Mouse (Mus musculus): ENCODE measurements around the gene Elk4. TPM values are rescaled to one million over a fixed set of nuclear protein-coding genes. Genes with fewer than 3 reads are reported as not detected.
A peak's percentile ranks its signal among the peaks of the same experiment; 100 is the strongest.

The Elk4 gene
- total RNA-seq, 2 experiments from 2014 or later, result 54.4 to 59.1 TPM

- no peak for DNase-seq (ENCODE audit: low spot score in 2 of 2)
Measured at GRCm38 (mm10) chr1:132011785-132012184, 4.4 kb downstream of the Elk4 start.

- DNase-seq (ENCODE audit: low spot score in 2 of 2), result no peak
Measured at GRCm38 (mm10) chr1:132012861-132013260, 5.5 kb downstream of the Elk4 start.

DNA sequence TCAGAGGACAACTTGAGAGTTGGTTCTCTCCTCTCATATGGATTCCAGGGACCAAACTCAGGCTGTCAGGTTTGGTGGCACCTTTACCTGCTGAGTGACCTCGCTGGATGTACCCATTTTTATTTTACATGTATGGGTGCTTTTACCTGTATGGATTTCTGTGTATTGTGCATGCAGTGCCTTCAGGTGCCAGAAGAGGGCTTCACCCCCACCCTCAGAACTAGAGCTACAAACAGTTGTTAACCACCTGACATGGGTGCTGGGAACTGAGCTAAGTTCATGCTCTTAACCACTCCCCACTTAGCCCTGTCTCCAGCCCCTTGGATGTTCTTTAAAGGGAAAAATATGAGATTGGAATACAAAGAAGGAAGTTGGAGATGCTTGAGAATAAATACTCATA, 7.4 kb downstream of the Elk4 start:
- DNase-seq (ENCODE audit: low spot score in 2 of 2), result no peak

DNA sequence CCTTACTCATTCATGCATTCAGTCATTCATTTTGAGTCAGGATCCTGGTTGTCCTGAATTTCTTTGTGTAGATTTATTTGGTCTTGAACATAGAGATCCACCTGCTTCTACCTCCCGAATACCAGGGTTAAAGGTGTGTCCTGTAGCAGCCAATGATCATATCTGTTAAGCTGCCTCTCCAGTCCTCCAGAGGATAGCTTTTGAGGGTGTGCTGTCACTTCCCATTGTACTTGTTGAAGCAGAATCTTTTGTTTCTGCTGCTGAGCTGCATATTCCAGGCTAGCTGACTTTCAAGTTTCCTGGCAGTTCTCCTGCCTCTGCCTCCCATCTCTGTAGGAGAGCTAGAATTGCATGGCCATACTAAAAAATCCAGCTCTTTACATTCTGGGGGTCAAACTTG, 9.3 kb downstream of the Elk4 start:
- DNase-seq (ENCODE audit: low spot score in 2 of 2), result no peak

DNA sequence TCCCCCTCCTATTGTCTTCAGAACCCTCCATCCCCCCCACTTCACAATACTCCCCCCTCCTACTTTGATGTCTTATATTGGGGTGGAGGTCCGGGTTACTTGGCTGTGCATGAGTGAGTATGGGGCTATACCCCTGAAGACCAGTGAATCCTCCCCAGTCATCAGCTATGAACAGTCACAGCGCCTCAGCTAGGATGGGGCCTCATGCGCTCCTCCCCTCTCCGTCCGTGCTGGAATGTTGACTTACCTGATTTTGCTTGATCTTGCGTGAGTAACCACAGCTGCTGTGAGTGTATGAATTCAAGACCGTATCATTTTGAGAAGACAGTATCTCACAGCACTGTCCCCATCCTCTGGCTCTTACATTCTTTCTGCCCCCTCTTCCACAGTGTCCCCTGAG, 12.5 kb downstream of the Elk4 start:
- no peak for DNase-seq (ENCODE audit: low spot score in 2 of 2)

- DNase-seq (ENCODE audit: low spot score in 2 of 2), result no peak
Measured at GRCm38 (mm10) chr1:132022107-132022506, 14.7 kb downstream of the Elk4 start.

DNA sequence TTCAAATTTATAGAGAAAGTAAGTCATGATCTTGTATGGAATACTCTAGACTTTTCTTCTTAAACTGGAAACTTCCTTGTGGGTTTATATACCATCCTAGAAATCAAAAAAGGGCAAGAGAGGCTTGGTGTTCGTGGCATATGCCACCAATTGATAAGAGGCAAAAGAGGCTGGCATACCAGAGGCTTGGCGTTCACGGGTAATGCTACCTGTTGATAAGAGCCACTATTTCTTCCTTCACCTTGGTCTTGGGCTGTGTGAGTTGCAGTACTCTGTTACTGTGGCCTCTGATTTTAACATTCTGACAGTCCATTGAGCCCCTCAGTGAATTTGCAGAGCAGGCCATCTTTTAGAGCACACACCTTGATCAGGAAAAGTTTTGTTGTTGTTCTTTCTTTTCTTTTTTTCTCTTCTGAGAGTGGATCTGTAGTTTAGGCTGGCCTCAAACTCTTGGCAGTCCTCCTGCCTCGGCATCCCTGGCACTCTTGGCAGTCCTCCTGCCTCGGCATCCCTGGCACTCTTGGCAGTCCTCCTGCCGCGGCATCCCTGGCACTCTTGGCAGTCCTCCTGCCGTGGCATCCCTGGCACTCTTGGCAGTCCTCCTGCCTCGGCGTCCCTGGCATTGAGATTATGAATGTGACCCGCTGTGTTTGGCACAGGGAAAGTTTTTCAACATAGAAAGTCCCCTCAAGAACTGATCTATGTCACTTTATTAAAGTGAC, 19.7 kb downstream of the Elk4 start:
- no peak for DNase-seq (ENCODE audit: low spot score in 2 of 2)

DNA sequence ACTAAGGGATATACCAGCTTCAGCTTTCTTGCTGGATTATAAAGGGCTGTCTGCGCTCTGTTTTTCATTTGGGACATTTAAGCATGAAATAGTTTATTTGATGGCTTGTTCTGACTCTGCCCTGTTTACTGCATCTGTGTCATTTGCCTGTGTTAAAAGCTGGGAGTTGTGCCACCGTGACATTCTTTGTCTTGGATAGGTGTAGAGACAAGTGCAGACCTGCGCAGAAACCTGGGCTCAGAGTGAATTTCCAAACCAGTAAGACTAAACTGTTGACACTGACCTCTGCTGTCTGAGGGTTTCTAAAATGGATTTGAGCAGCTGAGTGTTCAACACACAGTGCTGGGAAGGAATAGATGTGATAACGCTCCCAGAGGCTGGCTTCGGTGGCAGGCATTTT, 20.6 kb downstream of the Elk4 start:
- DNase-seq (ENCODE audit: low spot score in 2 of 2), result no peak

- no peak for DNase-seq (ENCODE audit: low spot score in 2 of 2)
Measured at GRCm38 (mm10) chr1:132028413-132028812, 21.0 kb downstream of the Elk4 start.

DNA sequence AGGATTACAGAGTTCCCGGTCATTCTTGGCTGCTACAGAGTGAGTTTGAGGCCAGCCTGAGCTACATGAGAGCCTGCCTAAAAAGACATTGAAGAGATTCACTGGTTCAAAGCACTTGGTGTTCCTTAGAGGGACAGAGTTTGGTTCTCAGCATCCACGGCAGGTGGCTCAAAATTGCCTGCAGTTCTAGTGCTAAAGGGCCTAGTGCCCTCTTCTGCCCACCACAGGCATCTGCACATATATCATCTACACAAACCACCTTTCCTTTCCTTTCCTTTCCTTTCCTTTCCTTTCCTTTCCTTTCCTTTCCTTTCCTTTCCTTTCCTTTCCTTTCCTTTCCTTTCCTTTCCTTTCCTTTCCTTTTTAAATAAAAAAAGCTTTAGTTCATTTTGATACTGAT, 23.2 kb downstream of the Elk4 start:
- no peak for DNase-seq (ENCODE audit: low spot score in 2 of 2)

- no peak for DNase-seq (ENCODE audit: low spot score in 2 of 2)
Measured at GRCm38 (mm10) chr1:132032172-132032571, 24.8 kb downstream of the Elk4 start.

DNA sequence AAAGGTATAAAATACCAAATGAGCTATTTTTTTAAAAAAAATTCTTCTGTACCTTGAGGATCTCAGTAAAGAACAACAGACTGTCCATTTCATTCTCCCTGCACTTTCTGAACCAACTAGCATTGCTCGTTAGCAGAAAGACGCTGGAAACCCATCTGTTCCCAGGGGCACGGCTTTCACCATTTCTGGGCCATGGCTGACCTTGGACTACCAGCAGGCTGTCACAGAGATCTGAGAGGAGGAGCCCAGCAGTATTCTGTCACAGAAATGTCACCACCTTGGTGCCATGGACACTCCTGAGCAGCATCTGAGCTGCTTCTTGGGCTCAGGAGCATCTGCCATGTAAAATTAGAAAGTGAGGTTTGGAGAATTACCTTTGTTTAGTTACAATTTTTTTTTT, 30.3 kb downstream of the Elk4 start:
- no peak for DNase-seq (ENCODE audit: low spot score in 2 of 2)

- no peak for DNase-seq (ENCODE audit: low spot score in 2 of 2)
Measured at GRCm38 (mm10) chr1:132038753-132039152, 31.3 kb downstream of the Elk4 start.

- DNase-seq (ENCODE audit: low spot score in 2 of 2), result no peak
Measured at GRCm38 (mm10) chr1:132040201-132040621, 32.8 kb downstream of the Elk4 start.

DNA sequence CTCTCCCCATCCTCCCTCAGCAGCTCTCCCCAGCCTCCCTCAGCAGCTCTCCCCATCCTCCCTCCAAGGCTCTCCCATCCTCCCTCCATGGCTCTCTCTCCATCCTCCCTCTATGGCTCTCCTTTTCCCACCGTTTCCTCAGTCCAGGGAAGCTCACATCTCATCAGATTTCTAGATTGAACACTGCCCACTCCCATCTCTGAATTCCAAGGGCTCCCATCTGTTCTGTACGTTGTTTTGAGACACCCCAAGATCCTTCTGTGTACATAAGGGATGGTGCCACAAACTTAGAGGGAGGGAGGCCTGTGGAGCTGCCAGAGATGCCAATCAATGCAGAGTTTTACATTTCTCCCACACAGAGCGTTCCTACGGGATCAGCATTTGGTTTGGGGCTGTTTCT, 36.4 kb downstream of the Elk4 start:
- DNase-seq (ENCODE audit: low spot score in 2 of 2), result peak; percentile 33 to 55

GRCm38 (mm10) chr1:132046143-132046735, 38.8 kb downstream of the Elk4 start:
- DNase-seq (ENCODE audit: low spot score in 2 of 2), result peak; percentile 64 to 70

DNA sequence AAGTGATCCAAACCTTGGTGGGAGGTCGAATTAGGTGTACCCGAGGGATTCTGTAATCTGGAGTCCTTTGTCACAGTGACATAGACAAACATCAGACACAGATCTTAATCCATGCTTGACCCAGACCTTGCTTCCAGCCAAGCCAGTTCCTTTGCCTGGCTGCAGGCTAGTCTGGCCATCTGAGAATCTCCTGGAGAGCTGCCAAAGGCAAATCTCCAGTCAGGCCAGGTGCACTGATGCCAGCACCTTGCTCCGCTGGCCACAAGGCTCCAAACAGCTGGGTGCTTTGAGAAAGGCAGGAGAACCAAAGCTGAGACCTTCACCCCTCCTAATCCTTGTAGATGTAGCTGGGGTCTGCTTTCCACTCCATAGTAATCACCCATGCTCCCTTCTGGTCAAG, 44.3 kb downstream of the Elk4 start:
- no peak for DNase-seq (ENCODE audit: low spot score in 2 of 2)

DNA sequence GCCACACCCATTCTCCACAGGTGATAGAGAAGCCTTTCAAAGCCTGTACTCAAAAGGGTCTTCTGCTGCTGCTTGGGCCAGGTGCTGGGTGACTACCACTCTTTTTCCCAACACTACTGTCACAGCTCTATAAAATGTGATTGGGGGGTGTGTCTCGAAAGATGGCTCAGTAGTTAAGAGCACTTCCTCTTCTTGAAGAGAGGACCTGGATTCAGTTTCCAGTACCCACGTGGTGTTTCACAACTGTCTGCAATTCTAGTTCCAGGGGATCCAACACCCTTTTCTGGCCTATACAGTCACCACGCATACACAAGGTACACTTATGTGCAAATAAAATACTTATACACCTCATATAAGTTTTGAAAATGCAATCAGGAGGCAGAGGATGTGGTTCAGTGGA, 47.0 kb downstream of the Elk4 start:
- no peak for DNase-seq (ENCODE audit: low spot score in 2 of 2)

DNA sequence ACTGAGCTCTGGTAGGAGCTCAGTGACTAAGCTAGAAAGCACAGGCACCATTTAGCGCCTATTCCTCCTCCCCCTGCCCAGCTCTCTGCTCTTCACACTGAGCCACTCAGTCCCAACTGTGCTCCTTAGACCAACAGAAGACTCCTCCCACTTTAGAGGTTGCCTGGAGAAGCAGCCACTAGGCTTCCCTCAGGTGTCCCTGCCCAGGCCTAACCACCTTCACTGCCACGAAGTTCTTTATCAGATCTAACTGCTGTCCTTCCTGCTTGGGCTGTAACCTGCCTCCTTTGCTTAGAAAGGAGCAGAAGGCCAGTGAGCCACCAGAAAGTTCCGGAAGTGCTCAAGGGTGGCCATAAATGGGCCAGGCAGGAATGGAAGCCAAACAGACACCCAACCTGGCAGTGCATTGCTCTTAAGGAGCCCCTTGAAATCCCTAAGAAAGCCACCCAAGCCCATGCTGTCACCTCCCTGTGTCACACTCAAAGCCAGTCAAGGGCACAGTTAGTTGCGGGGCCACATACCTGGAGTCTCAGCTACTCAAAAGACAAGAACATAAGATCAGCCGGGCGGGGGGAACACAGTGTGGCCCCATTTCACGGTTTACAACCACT, 47.8 kb downstream of the Elk4 start:
- DNase-seq (ENCODE audit: low spot score in 2 of 2), result no peak

DNA sequence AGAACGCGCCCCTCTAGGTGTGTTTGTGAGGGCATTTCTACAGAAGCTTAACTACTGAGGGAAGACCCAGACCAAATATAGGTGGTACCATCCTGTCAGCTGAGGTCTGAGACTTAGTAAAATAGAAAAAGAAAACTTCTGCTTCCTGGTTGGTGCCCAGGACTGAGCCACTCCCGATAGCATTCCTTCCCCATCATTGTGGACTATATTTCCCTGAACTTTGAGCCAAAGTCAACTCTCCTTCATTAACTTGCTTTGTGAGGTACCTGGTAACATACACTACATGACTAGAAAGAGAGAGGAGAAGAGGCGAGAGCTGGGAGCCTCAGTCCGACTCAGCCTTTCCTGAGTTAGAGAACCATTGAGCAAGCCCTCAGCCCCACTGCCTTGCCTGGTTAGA, 51.2 kb downstream of the Elk4 start:
- DNase-seq (ENCODE audit: low spot score in 2 of 2), result no peak

DNA sequence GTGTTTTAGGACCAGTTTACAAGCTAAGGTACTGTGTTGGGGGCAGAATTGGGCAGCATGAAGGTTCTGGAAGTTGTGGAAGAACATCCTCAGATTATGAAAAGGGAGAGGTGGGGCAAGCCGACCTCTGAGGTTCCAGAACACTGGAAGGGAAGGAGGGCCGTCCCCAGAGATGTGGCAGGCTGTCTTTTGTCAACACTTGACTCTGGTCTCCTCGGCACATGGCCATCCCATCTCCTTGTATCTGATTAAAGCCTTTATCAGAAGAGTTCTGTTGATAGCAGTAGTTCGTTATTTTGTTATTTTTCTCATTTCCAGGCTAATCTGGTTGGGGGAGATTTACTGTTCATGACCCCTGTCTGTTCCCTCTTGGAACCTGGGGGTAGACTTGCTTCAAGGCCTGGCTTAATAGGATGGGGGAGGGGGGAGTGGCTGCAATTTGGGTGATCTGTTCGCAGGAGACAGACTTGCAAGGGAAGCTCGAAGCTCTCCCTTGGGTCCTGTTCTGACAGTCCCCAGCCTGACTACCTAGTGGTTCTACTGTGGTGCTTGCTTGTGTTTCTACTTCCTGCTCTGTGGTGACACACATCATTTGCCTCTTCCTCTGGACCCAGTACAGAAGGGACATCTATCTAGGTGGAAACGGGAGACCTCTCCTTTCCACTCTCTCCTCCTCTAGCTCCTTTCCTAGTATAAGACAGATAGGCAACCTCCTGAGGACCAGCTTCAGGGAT, 52.8 kb downstream of the Elk4 start:
- DNase-seq (ENCODE audit: low spot score in 2 of 2), result no peak

Data from left cerebral cortex, adult 18-20 months (tissue).